Mouse (Mus musculus) neural tube, embryonic 14.5 days (tissue): ENCODE data around the gene Asb10. TPM values are rescaled to one million over a fixed set of nuclear protein-coding genes. Genes with fewer than 3 reads are reported as not detected.

Source experiments
- ATAC-seq: fragments of 200-750 bp; cut with Nextera tagmentation; 2 replicates; pipeline ENCODE4 v1.8.0; 2017; ENCODE audit warnings: low read depth, mild to moderate bottlenecking, moderate TSS enrichment, moderate library complexity
- H3K27ac ChIP-seq: fragments of 300-500 bp; sonication (generic); 2 replicates; pipeline ENCODE4 v1.5.1; 2014; ENCODE audit warnings: low read depth, mild to moderate bottlenecking, control low read depth, low read length, moderate library complexity, mixed read lengths
- H3K27me3 ChIP-seq: fragments of 300-500 bp; sonication (generic); 2 replicates; pipeline ENCODE4 v1.6.1; 2014; ENCODE audit warnings: low read length; ENCODE audit not compliant: control insufficient read depth, insufficient read depth
- H3K36me3 ChIP-seq: fragments of 300-500 bp; sonication (generic); 2 replicates; pipeline ENCODE4 v1.6.1; 2014; ENCODE audit warnings: low read length, mixed read lengths; ENCODE audit not compliant: control insufficient read depth, insufficient read depth
- H3K4me1 ChIP-seq: fragments of 300-500 bp; sonication (generic); 2 replicates; pipeline ENCODE4 v1.6.1; 2014; ENCODE audit warnings: low read length; ENCODE audit not compliant: control insufficient read depth, insufficient read depth
- H3K4me2 ChIP-seq: fragments of 300-500 bp; sonication (generic); 2 replicates; pipeline ENCODE4 v1.6.1; 2014; ENCODE audit warnings: mild to moderate bottlenecking, low read depth, low read length, control low read depth
- H3K4me3 ChIP-seq: fragments of 300-500 bp; sonication (generic); 2 replicates; pipeline ENCODE4 v1.5.1; 2014; ENCODE audit warnings: low read depth, low read length, control low read depth, mixed read lengths
- H3K9ac ChIP-seq: fragments of 300-500 bp; sonication (generic); replicated peaks from 2 replicates; pipeline ENCODE4 v1.6.1; 2014; ENCODE audit warnings: low read depth, mild to moderate bottlenecking, control low read depth, low read length, mixed read lengths
- H3K9me3 ChIP-seq: fragments of 300-500 bp; sonication (generic); 2 replicates; pipeline ENCODE4 v1.6.1; 2016; ENCODE audit warnings: low read length; ENCODE audit not compliant: control insufficient read depth
- WGBS: fragments of 180-500 bp; shearing (Covaris S2); extraction: QIAGEN DNeasy Blood & Tissue Kit; methylation state at CpG from one replicate; pipeline ENCODE4 v1.1.7; 2014; 5-methylcytosine and 5-hydroxymethylcytosine counted together
- polyA plus RNA-seq: library from polyadenylated mRNA; unstranded; fragments of >200 nt; fragmentation: Nextera tagmentation; extraction: Ambion mirVana; gene quantifications from 2 replicates; pipeline ENCODE4 v1.2.1, GENCODE M21; 2014

The Asb10 gene
- polyA plus RNA-seq, 1 experiment from 2014 or later = 0.17 TPM

DNA sequence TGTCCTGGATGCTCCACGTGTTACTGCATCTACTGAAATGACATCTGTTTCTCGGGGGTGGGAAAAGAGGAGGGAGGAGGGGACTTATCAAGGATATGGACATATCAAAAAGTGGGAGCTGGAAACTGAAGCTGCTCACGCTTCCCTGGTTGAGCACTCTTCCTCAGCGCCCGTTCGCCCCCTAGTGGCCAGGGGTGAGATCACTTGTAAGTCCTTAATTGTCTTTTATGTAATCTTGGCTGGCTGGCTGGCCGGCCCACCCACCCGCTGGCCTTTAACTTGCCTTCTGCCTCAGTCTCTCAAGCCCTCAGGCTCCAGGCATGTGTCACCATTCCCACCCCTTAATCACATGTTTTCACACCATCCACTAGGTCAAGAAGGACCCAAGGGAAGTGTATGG, 54.7 kb downstream of the Asb10 start:
- Histone ChIP-seq H3K4me2 (no peak overlapping the region), H3K36me3 (peaks cover 24% of the 10 kb centered on the region; the same call in 1 of the 2 replicates), H3K27ac (no peak overlapping the region), H3K9ac (no peak overlapping the region), H3K4me3 (no peak overlapping the region), H3K27me3 (no peaks in the 10 kb centered on the region), H3K4me1 (peaks cover 44% of the 10 kb centered on the region), H3K9me3 (no peaks in the 10 kb centered on the region)
- no peak for ATAC-seq
- 2% methylated on average over 8 of the region's 8 CpGs for WGBS

GRCm38 (mm10) chr5:24484963-24485362, 55.8 kb downstream of the Asb10 start:
- Histone ChIP-seq H3K9me3 (no peaks in the 10 kb centered on the region), H3K27me3 (no peaks in the 10 kb centered on the region), H3K9ac (0 out of 2 replicates have a peak overlapping the region, but pooled peaks have one; percentile 11), H3K27ac (peak overlapping the region; percentile 78), H3K4me3 (no peak overlapping the region), H3K4me1 (peaks cover 35% of the 10 kb centered on the region), H3K36me3 (peaks cover 31% of the 10 kb centered on the region), H3K4me2 (peak overlapping the region; percentile 38)
- WGBS = 7% methylated on average over 22 of the region's 22 CpGs
- peak; percentile 39 for ATAC-seq

- Histone ChIP-seq H3K9me3 (no peaks in the 10 kb centered on the region), H3K27me3 (no peaks in the 10 kb centered on the region), H3K4me2 (no peak overlapping the region), H3K4me3 (no peak overlapping the region), H3K4me1 (peaks cover 30% of the 10 kb centered on the region), H3K9ac (no peak overlapping the region), H3K27ac (no peak overlapping the region), H3K36me3 (peaks cover 36% of the 10 kb centered on the region)
- peak; percentile 39 for ATAC-seq
- 25% methylated on average over 11 of the region's 11 CpGs for WGBS
Observed at GRCm38 (mm10) chr5:24483326-24483725, 57.5 kb downstream of the Asb10 start.

Other genes starting within 250 kb of the Asb10 start
- gene Kcnh2, start 189.4 kb downstream of the Asb10 start, polyA plus RNA-seq = 13.6 and 17.0 TPM in 2 replicates
- gene Nos3, start 176.2 kb downstream of the Asb10 start, polyA plus RNA-seq = 4.2 and 9.6 TPM in 2 replicates
- gene Atg9b, start 148.8 kb downstream of the Asb10 start, polyA plus RNA-seq = 2.0 and 2.2 TPM in 2 replicates
- 47.2 and 47.7 TPM in 2 replicates for gene Abcb8, start 147.3 kb downstream of the Asb10 start, polyA plus RNA-seq
- gene Asic3, start 127.6 kb downstream of the Asb10 start, polyA plus RNA-seq = 0.58 and 3.0 TPM in 2 replicates
- 119 and 126 TPM in 2 replicates for gene Cdk5, start 117.4 kb downstream of the Asb10 start, polyA plus RNA-seq
- gene Slc4a2, start 117.1 kb downstream of the Asb10 start, polyA plus RNA-seq = 11.2 and 13.8 TPM in 2 replicates
- 93.2 and 97.7 TPM in 2 replicates for gene Fastk, start 95.7 kb downstream of the Asb10 start, polyA plus RNA-seq
- 63.9 and 68.0 TPM in 2 replicates for gene Tmub1, start 93.1 kb downstream of the Asb10 start, polyA plus RNA-seq
- gene Agap3, start 88.8 kb downstream of the Asb10 start, polyA plus RNA-seq = 59.3 and 63.6 TPM in 2 replicates
- 3.5 and 5.8 TPM in 2 replicates for gene Gbx1, start 13.8 kb downstream of the Asb10 start, polyA plus RNA-seq
- 0.14 and 0.16 TPM in 2 replicates for gene 4931409K22Rik, start 15.8 kb upstream of the Asb10 start, polyA plus RNA-seq
- 80.3 and 89.8 TPM in 2 replicates for gene Abcf2, start 36.5 kb upstream of the Asb10 start, polyA plus RNA-seq
- gene Chpf2, start 45.8 kb upstream of the Asb10 start, polyA plus RNA-seq = 13.3 and 13.6 TPM in 2 replicates
- 139 and 179 TPM in 2 replicates for gene Smarcd3, start 83.4 kb upstream of the Asb10 start, polyA plus RNA-seq
- gene Nub1, start 144.6 kb upstream of the Asb10 start, polyA plus RNA-seq = 56.2 and 57.9 TPM in 2 replicates
- 1.2 and 5.3 TPM in 2 replicates for gene Wdr86, start 189.7 kb upstream of the Asb10 start, polyA plus RNA-seq
- gene Crygn, start 217.0 kb upstream of the Asb10 start, polyA plus RNA-seq = 2.0 TPM in 1 of 2 replicates, not detected in the other